Mouse (Mus musculus) MEL (cell line): ENCODE results near the gene Pou2af1. TPM values are rescaled to one million over a fixed set of nuclear protein-coding genes. Genes with fewer than 3 reads are reported as not detected.

Experiments
- DNase-seq: peaks from one replicate; pipeline ENCODE4 v3.0.0; 2011; ENCODE audit warnings: low read depth, low spot score
- H3K27ac ChIP-seq: 2 replicates; pipeline ENCODE4 v1.5.1; 2012; ENCODE audit warnings: low read depth, mild to moderate bottlenecking, control low read depth, low read length, moderate library complexity; ENCODE audit not compliant: control insufficient read depth
- H3K27me3 ChIP-seq, 2 experiments: fragments of 150-350 bp in 1 of 2; sonication (generic) in 1 of 2; 2 replicates each; pipeline ENCODE4 v1.6.1; 2012; ENCODE audit warnings: low read length in 2 of 2, mild to moderate bottlenecking in 2 of 2, improper control_type of control experiment in 1 of 2, moderate library complexity in 1 of 2; ENCODE audit not compliant: insufficient read depth in 2 of 2, control insufficient read depth in 1 of 2
- H3K36me3 ChIP-seq, 2 experiments: 2 replicates each; pipeline ENCODE4 v1.6.1; 2012 to 2014; ENCODE audit warnings: low read length in 2 of 2, improper control_type of control experiment in 1 of 2, inconsistent platforms in 1 of 2, mild to moderate bottlenecking in 1 of 2; ENCODE audit not compliant: insufficient read depth in 2 of 2, control insufficient read depth in 1 of 2
- H3K4me1 ChIP-seq, 2 experiments: fragments of 150-350 bp in 1 of 2; sonication (generic) in 1 of 2; 2 replicates each; pipeline ENCODE4 v1.6.1; 2012; ENCODE audit warnings: low read length in 2 of 2, improper control_type of control experiment in 1 of 2, mild to moderate bottlenecking in 1 of 2; ENCODE audit not compliant: insufficient read depth in 2 of 2, control insufficient read depth in 1 of 2
- H3K4me3 ChIP-seq, 2 experiments: fragments of 150-350 bp in 1 of 2; sonication (generic) in 1 of 2; 2 replicates each; pipeline ENCODE4 v1.5.1; 2012; ENCODE audit warnings: low read depth in 2 of 2, low read length in 2 of 2, mild to moderate bottlenecking in 2 of 2, moderate library complexity in 2 of 2, control low read depth in 1 of 2, improper control_type of control experiment in 1 of 2; ENCODE audit not compliant: control insufficient read depth in 1 of 2, insufficient read depth in 1 of 2
- H3K79me2 ChIP-seq: 2 replicates; pipeline ENCODE4 v1.6.1; 2012; ENCODE audit warnings: mild to moderate bottlenecking, low read length, moderate library complexity; ENCODE audit not compliant: control insufficient read depth, poor library complexity, insufficient read depth
- H3K9ac ChIP-seq: 2 replicates; pipeline ENCODE4 v1.6.1; 2012; ENCODE audit warnings: low read depth, mild to moderate bottlenecking, control low read depth, low read length, moderate library complexity; ENCODE audit not compliant: control insufficient read depth, poor library complexity, severe bottlenecking
- H3K9me3 ChIP-seq: fragments of 150-350 bp; sonication (generic); replicated peaks from 2 replicates; pipeline ENCODE4 v1.6.1; 2012; ENCODE audit warnings: mild to moderate bottlenecking, low read length, improper control_type of control experiment, moderate library complexity; ENCODE audit not compliant: insufficient read depth
- CHD1 ChIP-seq: IDR thresholded peaks from 2 replicates; pipeline ENCODE4 v1.6.1; 2012; ENCODE audit warnings: low read depth, mild to moderate bottlenecking, inconsistent platforms, low read length, improper control_type of control experiment
- CHD2 ChIP-seq: IDR thresholded peaks from 2 replicates; pipeline ENCODE4 v1.6.1; 2011; ENCODE audit warnings: low read length, improper control_type of control experiment
- E2F4 ChIP-seq: IDR thresholded peaks from 2 replicates; pipeline ENCODE4 v1.6.1; 2011; ENCODE audit warnings: low read depth, low read length, improper control_type of control experiment, borderline replicate concordance
- ELF1 ChIP-seq: IDR thresholded peaks from 2 replicates; pipeline ENCODE4 v1.6.1; 2014; ENCODE audit warnings: low read depth, mild to moderate bottlenecking, inconsistent platforms, low read length, improper control_type of control experiment, moderate library complexity
- EP300 ChIP-seq, 2 experiments: IDR thresholded peaks; 2 replicates each; pipeline ENCODE4 v1.6.1; 2011; ENCODE audit warnings: improper control_type of control experiment in 2 of 2, low read length in 2 of 2, low read depth in 1 of 2, mild to moderate bottlenecking in 1 of 2
- GATA1 ChIP-seq: IDR thresholded peaks from 2 replicates; pipeline ENCODE4 v1.6.1; 2011; ENCODE audit warnings: low read depth, low read length, improper control_type of control experiment
- JUND ChIP-seq: IDR thresholded peaks from 2 replicates; pipeline ENCODE4 v1.6.1; 2011; ENCODE audit warnings: low read depth, mild to moderate bottlenecking, improper control_type of control experiment, low read length
- KAT2A ChIP-seq: conservative IDR thresholded peaks from 2 replicates; pipeline ENCODE4 v1.6.1; 2012; ENCODE audit warnings: low read depth, low read length, improper control_type of control experiment, inconsistent platforms
- MAFK ChIP-seq: IDR thresholded peaks from 2 replicates; pipeline ENCODE4 v1.6.1; 2011; ENCODE audit warnings: low read depth, mild to moderate bottlenecking, low read length, improper control_type of control experiment, borderline replicate concordance
- MAX ChIP-seq: IDR thresholded peaks from 2 replicates; pipeline ENCODE4 v1.6.1; 2011; ENCODE audit warnings: low read length, improper control_type of control experiment
- MXI1 ChIP-seq: IDR thresholded peaks from 2 replicates; pipeline ENCODE4 v1.6.1; 2011; ENCODE audit warnings: mild to moderate bottlenecking, low read depth, low read length, improper control_type of control experiment
- MYC ChIP-seq: IDR thresholded peaks from 2 replicates; pipeline ENCODE4 v1.6.1; 2011; ENCODE audit warnings: low read depth, mild to moderate bottlenecking, low read length, improper control_type of control experiment, moderate library complexity
- POLR2A ChIP-seq, 2 experiments: IDR thresholded peaks; 2 replicates each; pipeline ENCODE4 v1.6.1; 2011 to 2012; ENCODE audit warnings: low read length in 2 of 2, mild to moderate bottlenecking in 2 of 2, control low read depth in 1 of 2, improper control_type of control experiment in 1 of 2, low read depth in 1 of 2, moderate library complexity in 1 of 2; ENCODE audit not compliant: control insufficient read depth in 1 of 2, insufficient read depth in 1 of 2, poor library complexity in 1 of 2
- POLR2AphosphoS2 ChIP-seq: IDR thresholded peaks from 2 replicates; pipeline ENCODE4 v1.6.1; 2011; ENCODE audit warnings: low read length, improper control_type of control experiment
- RCOR1 ChIP-seq: IDR thresholded peaks from 2 replicates; pipeline ENCODE4 v1.6.1; 2012; ENCODE audit warnings: low read depth, mild to moderate bottlenecking, inconsistent platforms, low read length, improper control_type of control experiment
- SMC3 ChIP-seq: IDR thresholded peaks from 2 replicates; pipeline ENCODE4 v1.6.1; 2011; ENCODE audit warnings: low read depth, low read length, improper control_type of control experiment
- USF1 ChIP-seq: IDR thresholded peaks from 2 replicates; pipeline ENCODE4 v1.6.1; 2014; ENCODE audit warnings: low read depth, mild to moderate bottlenecking, inconsistent platforms, low read length, improper control_type of control experiment, moderate library complexity
- ZMIZ1 ChIP-seq: IDR thresholded peaks from 2 replicates; pipeline ENCODE4 v1.6.1; 2012; ENCODE audit warnings: low read depth, mild to moderate bottlenecking, inconsistent platforms, low read length, improper control_type of control experiment, moderate library complexity
- polyA plus RNA-seq, 2 experiments: library from polyadenylated mRNA; stranded (reverse) in 1 of 2; unstranded in 1 of 2; fragments of >175 nt in 1 of 2; fragments of >200 nt in 1 of 2; gene quantifications; 2 replicates each; pipeline versions ENCODE4 v1.2.1 to v1.2.4; 2012; ENCODE audit warnings: low replicate concordance in 2 of 2, low read depth in 1 of 2; ENCODE audit not compliant: insufficient read length in 2 of 2, insufficient read depth in 1 of 2, missing spikeins in 1 of 2
- total RNA-seq: library from RNA; depleted of rRNA; stranded (reverse); fragments of 300-350 nt; gene quantifications from 2 replicates; pipeline ENCODE4 v1.2.3, GENCODE M21; 2012

Pou2af1 gene
- total and polyA plus RNA-seq, 3 experiments = not detected

DNA sequence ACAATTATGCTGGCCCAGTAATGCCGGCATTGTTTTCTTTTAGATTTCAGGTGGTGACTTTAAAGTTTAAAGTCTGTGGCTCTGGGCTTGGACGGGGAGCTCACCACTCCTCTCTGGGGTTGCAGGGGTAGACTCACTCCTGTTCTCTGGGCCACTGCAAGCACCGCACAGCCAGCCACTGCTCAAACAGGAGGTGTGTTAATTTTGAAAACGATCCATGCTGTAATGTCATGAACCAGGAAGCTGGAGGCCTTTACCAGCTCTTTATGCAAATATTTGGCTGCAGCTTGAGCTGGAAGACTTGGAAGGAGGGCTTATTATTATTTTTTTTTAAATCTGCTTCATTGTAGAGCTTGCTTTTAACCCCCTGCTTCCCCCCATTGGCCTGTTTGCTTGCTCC is 61.2 kb downstream of the Pou2af1 start:
- Histone ChIP-seq H3K4me1 (0 out of 4 replicates have a peak, but pooled peaks cover 0 to 4% of the 10 kb centered on the region in 2 experiments), H3K9me3 (no peaks in the 10 kb centered on the region)
- TF ChIP-seq POLR2AphosphoS2 = no peak
- TF ChIP-seq ELF1 = no peak
- no peak for TF ChIP-seq SMC3
- no peak for TF ChIP-seq MAFK
- TF ChIP-seq MYC = no peak
- no peak for TF ChIP-seq CHD2
- no peak for TF ChIP-seq E2F4
- no peak for TF ChIP-seq ZMIZ1
- no peak for TF ChIP-seq MXI1
- TF ChIP-seq, all 39 proteins: peak for 0
- no peak overlapping the region for H3K9ac ChIP-seq
- H3K4me3 ChIP-seq = no peak overlapping the region
- peaks cover 18 to 28% of the 10 kb centered on the region in 2 experiments for H3K27me3 ChIP-seq
- H3K27ac ChIP-seq = no peak overlapping the region
- no peaks in the 10 kb centered on the region for H3K79me2 ChIP-seq
- no peaks in the 10 kb centered on the region; a peak in 1 of 4 replicates for H3K36me3 ChIP-seq
- DNase-seq = no peak

DNA sequence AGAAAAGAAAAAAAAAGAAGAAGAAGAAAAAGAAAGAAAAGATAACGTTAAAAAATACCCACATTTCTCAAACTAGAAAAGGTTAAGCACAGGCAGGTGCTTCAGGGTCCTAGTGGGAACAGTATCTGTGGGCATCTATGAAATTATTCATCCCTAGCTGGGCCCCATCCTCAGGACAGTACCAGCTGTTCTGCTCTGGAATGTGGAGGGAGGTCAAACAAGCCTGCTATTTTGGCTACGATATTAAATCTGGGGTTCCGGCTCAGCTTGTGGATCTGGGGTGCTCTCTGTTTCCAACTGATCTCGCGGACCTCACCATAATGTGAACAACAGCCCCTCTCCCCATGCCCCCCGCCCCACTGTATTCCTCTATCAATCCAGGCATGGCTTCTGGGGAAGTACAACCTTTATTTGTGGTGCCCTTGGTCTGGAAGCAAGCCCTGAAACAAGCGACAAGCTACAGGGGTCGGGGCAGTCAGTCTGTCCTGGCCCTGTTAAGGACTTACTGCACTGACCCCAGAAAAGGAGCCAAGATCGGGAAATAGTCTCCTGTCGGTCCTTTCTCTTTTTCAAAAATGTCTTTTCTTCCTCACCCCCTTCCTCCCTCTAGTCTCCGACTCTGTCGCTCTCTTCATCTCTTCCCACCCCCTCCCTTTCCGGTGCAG is 64.5 kb downstream of the Pou2af1 start:
- peaks cover 18 to 32% of the 10 kb centered on the region in 2 experiments for H3K27me3 ChIP-seq
- TF ChIP-seq EP300 (IDR thresholded peaks at IDR 0.05; ENCODE audit: low read depth in 1 of 2, low read length in 2 of 2) = no peak
- no peak for TF ChIP-seq ZMIZ1
- no peak for TF ChIP-seq RCOR1
- no peak for TF ChIP-seq POLR2A (IDR thresholded peaks at IDR 0.05; ENCODE audit: control insufficient read depth in 1 of 2, insufficient read depth in 1 of 2, low read depth in 1 of 2, low read length in 2 of 2, poor library complexity in 1 of 2)
- no peak for TF ChIP-seq KAT2A
- TF ChIP-seq JUND = no peak
- no peak for TF ChIP-seq CHD2
- TF ChIP-seq GATA1 = no peak
- TF ChIP-seq MAX = no peak
- no peak for TF ChIP-seq USF1
- no peak for TF ChIP-seq CHD1
- H3K9me3 ChIP-seq = no peaks in the 10 kb centered on the region
- no peak overlapping the region for H3K9ac ChIP-seq
- H3K79me2 ChIP-seq = no peaks in the 10 kb centered on the region
- DNase-seq = no peak
- 0 out of 4 replicates have a peak, but pooled peaks cover 0 to 4% of the 10 kb centered on the region in 2 experiments for H3K4me1 ChIP-seq
- H3K27ac ChIP-seq = no peak overlapping the region
- no peak overlapping the region for H3K4me3 ChIP-seq
- H3K36me3 ChIP-seq = no peaks in the 10 kb centered on the region; a peak in 1 of 4 replicates
